Mouse (Mus musculus) heart, adult 2 months (tissue): ENCODE data around the gene Foxo1.

Experiments
- CTCF ChIP-seq: fragments of 200-600 bp; IDR thresholded peaks from 2 replicates; pipeline ENCODE4 v1.8.1; 2022; ENCODE audit warnings: antibody characterized with exemption, mild to moderate bottlenecking, moderate library complexity
- POLR2A ChIP-seq: fragments of 200-500 bp; IDR thresholded peaks from 2 replicates; pipeline ENCODE4 v1.6.1; 2011; ENCODE audit warnings: mild to moderate bottlenecking, low read depth, low read length, control low read depth; ENCODE audit not compliant: insufficient read depth

GRCm38 (mm10) chr3:52393171-52393570, 125.0 kb downstream of the Foxo1 start:
- TF ChIP-seq CTCF, result no peak
- TF ChIP-seq POLR2A, result no peak
